Mouse (Mus musculus) kidney, adult 2 months (tissue): Measurements from ENCODE around the gene Mmp25. TPM values are rescaled to one million over a fixed set of nuclear protein-coding genes. Genes with fewer than 3 reads are reported as not detected.
"Not testable (repeated sequence)": the region's sequence is repeated elsewhere in the genome, so short reads cannot be mapped to it uniquely, and the experiment has no call there.

Experiments used
- DNase-seq: peaks from one replicate; pipeline ENCODE4 v3.0.0; 2021
- H3K27ac ChIP-seq: fragments of 200-500 bp; 2 replicates; pipeline ENCODE4 v1.5.1; 2012; ENCODE audit warnings: low read depth, low read length, control low read depth, inconsistent platforms; ENCODE audit not compliant: insufficient read depth
- H3K27me3 ChIP-seq: fragments of 200-500 bp; replicated peaks from 2 replicates; pipeline ENCODE4 v1.6.1; 2012; ENCODE audit warnings: mild to moderate bottlenecking, moderate library complexity, low read length, inconsistent platforms; ENCODE audit not compliant: control insufficient read depth, insufficient read depth
- H3K36me3 ChIP-seq: fragments of 200-500 bp; 2 replicates; pipeline ENCODE4 v1.6.1; 2012; ENCODE audit warnings: mild to moderate bottlenecking, moderate library complexity, low read length, inconsistent platforms; ENCODE audit not compliant: control insufficient read depth, insufficient read depth
- H3K4me1 ChIP-seq: fragments of 200-500 bp; 2 replicates; pipeline ENCODE4 v1.6.1; 2011; ENCODE audit warnings: low read length; ENCODE audit not compliant: control insufficient read depth, insufficient read depth
- H3K4me3 ChIP-seq: fragments of 200-500 bp; 2 replicates; pipeline ENCODE4 v1.5.1; 2011; ENCODE audit warnings: mild to moderate bottlenecking, low read depth, low read length, control low read depth; ENCODE audit not compliant: insufficient read depth
- CTCF ChIP-seq: fragments of 200-500 bp; conservative IDR thresholded peaks from 2 replicates; pipeline ENCODE4 v1.5.1; 2011; ENCODE audit warnings: low read depth, mild to moderate bottlenecking, control low read depth, low read length, moderate library complexity, mixed read lengths; ENCODE audit not compliant: insufficient read depth, insufficient read length
- POLR2A ChIP-seq: fragments of 200-500 bp; IDR thresholded peaks from one replicate; pipeline ENCODE4 v1.6.1; 2011; ENCODE audit warnings: low read depth, low read length, control low read depth
- WGBS: fragments of 180-500 bp; shearing (Covaris S2); methylation state at CpG from one replicate; pipeline ENCODE4 v1.1.7; 2018; 5-methylcytosine and 5-hydroxymethylcytosine counted together
- polyA plus RNA-seq: library from polyadenylated mRNA; depleted of rRNA; stranded (reverse); fragments of >200 nt; gene quantifications from 2 replicates; pipeline ENCODE4 v1.2.3, GENCODE M21; 2012

Gene Mmp25
- polyA plus RNA-seq, 1 experiment = 0.38 TPM

- H3K27ac ChIP-seq = peak overlapping the region; percentile 86
- no peaks in the 10 kb centered on the region for H3K27me3 ChIP-seq
- DNase-seq = no peak
- H3K4me1 ChIP-seq = no peaks in the 10 kb centered on the region
- WGBS = 37% methylated on average over 7 of the region's 7 CpGs
- H3K36me3 ChIP-seq = no peaks in the 10 kb centered on the region
- TF ChIP-seq POLR2A = no peak
- TF ChIP-seq CTCF = no peak
- peak overlapping the region; percentile 73 for H3K4me3 ChIP-seq
These were observed 45.4 kb downstream of the Mmp25 start for GRCm38 (mm10) chr17:23599605-23600063.

GRCm38 (mm10) chr17:23598582-23599552, 46.2 kb downstream of the Mmp25 start, which contains the start of gene Zfp13:
Gene Zfp13 (minus strand): TSS chr17:23599487.
- H3K4me3 ChIP-seq = peak within 1 kb of the TSS; percentile 73
- no peaks in the 10 kb centered on the region for H3K4me1 ChIP-seq
- H3K27me3 ChIP-seq = no peaks in the 10 kb centered on the region
- 3% methylated on average over 31 of the region's 31 CpGs for WGBS
- TF ChIP-seq POLR2A = peak; percentile 88
- no peak for TF ChIP-seq CTCF
- no peaks in the 10 kb centered on the region for H3K36me3 ChIP-seq
- peak within 1 kb of the TSS; percentile 86 for H3K27ac ChIP-seq
- peak; percentile 95 for DNase-seq

GRCm38 (mm10) chr17:23595139-23595538, 49.9 kb downstream of the Mmp25 start:
- H3K27me3 ChIP-seq, H3K4me1 ChIP-seq, H3K27ac ChIP-seq, H3K36me3 ChIP-seq, DNase-seq, H3K4me3 ChIP-seq: not testable (repeated sequence)
- 77% methylated on average over 4 of the region's 4 CpGs for WGBS

GRCm38 (mm10) chr17:23592926-23593300, 52.2 kb downstream of the Mmp25 start:
- no peaks in the 10 kb centered on the region for H3K27me3 ChIP-seq
- no peak for DNase-seq
- peak overlapping the region; percentile 83 for H3K4me3 ChIP-seq
- peaks cover 4% of the 10 kb centered on the region; the same call in 1 of the 2 replicates for H3K4me1 ChIP-seq
- H3K36me3 ChIP-seq = no peaks in the 10 kb centered on the region
- 8% methylated on average over 13 of the region's 13 CpGs for WGBS
- TF ChIP-seq CTCF (no peak), POLR2A (no peak)
- peak overlapping the region; percentile 2; the same call in 1 of the 2 replicates for H3K27ac ChIP-seq

- 8% methylated on average over 34 of the region's 34 CpGs for WGBS
- H3K4me1 ChIP-seq = peaks cover 4% of the 10 kb centered on the region; the same call in 1 of the 2 replicates
- TF ChIP-seq POLR2A (no peak), CTCF (no peak)
- peak overlapping the region; percentile 83 for H3K4me3 ChIP-seq
- no peaks in the 10 kb centered on the region for H3K27me3 ChIP-seq
- DNase-seq = peak; percentile 98
- peak overlapping the region; percentile 2; the same call in 1 of the 2 replicates for H3K27ac ChIP-seq
- H3K36me3 ChIP-seq = no peaks in the 10 kb centered on the region
These were observed 52.7 kb downstream of the Mmp25 start for GRCm38 (mm10) chr17:23592208-23592925.

GRCm38 (mm10) chr17:23587253-23587652, 57.8 kb downstream of the Mmp25 start:
- no peak for TF ChIP-seq POLR2A
- TF ChIP-seq CTCF = no peak
- WGBS = 67% methylated on average over 2 of the region's 2 CpGs

More at GRCm38 (mm10) chr17:23587253-23587652, 57.8 kb downstream of the Mmp25 start:
- Histone ChIP-seq H3K27ac (no peak overlapping the region), H3K36me3 (no peaks in the 10 kb centered on the region), H3K27me3 (no peaks in the 10 kb centered on the region), H3K4me3 (no peak overlapping the region), H3K4me1 (peaks cover 4% of the 10 kb centered on the region; the same call in 1 of the 2 replicates)
- DNase-seq = no peak
